Mouse (Mus musculus) heart, postnatal 36 days (tissue): ENCODE measurements around the gene Itgb7. TPM values are rescaled to one million over a fixed set of nuclear protein-coding genes. Genes with fewer than 3 reads are reported as not detected.

ENCODE experiments used
- DNase-seq, 2 experiments: peaks; one replicate each; pipeline ENCODE4 v3.0.0; 2021 to 2022
- intact Hi-C: fragments of 180-260 bp; cut with DNase I; formaldehyde crosslinking; loops from one replicate; pipeline ENCODE4 v1.15.1; 2025
- total RNA-seq, 2 experiments: library from RNA; stranded (reverse); gene quantifications; 2 replicates each; pipeline ENCODE4 v1.2.3; 2021

Gene Itgb7
- total RNA-seq, 2 experiments from 2014 or later: 1.6 to 1.8 TPM

GRCm38 (mm10) chr15:102169064-102169463 is 62.7 kb downstream of the Itgb7 start:
- intact Hi-C loops: no loop called here
- no peak for DNase-seq

DNA sequence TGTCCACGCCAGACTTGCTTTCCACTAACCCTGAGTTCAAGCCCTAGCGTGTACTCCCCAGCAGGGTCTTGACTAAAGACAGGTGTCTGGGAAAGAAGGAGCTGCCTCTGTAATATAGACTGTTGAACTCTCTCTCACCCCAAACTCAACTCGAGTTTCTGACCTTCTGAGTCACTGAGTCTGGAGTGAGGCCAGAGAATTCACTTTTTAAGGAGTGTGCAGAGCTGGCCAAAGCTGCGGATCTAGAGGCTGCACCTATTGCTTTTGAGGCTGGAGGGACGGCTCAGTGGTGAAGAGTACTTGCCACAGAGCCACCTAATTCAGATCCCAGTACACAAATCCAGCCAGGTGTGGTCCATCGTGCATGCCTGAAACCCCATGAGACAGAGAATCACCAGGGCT is 64.1 kb downstream of the Itgb7 start:
- intact Hi-C loops: no loop called here
- DNase-seq: no peak

Other genes with a start within 250 kb of the Itgb7 start
- 1 to 10 TPM; 1.4 to 2.5 TPM for gene Krt8, start 227.5 kb downstream of the Itgb7 start, total RNA-seq
- 1 to 10 TPM; 2.5 to 5.1 TPM for gene Krt18, start 203.8 kb downstream of the Itgb7 start, total RNA-seq
- gene Eif4b, start 158.2 kb downstream of the Itgb7 start, total RNA-seq: 100 to 1,000 TPM; 149 to 165 TPM
- gene Tns2, start 131.5 kb downstream of the Itgb7 start, total RNA-seq: 100 to 1,000 TPM; 128 to 129 TPM
- gene Spryd3, start 95.7 kb downstream of the Itgb7 start, total RNA-seq: 10 to 100 TPM; 14.8 to 14.9 TPM
- gene Igfbp6, start 87.6 kb downstream of the Itgb7 start, total RNA-seq: 10 to 100 TPM; 31.4 to 40.9 TPM
- not detected for gene Soat2, start 81.4 kb downstream of the Itgb7 start, total RNA-seq
- gene Zfp740, start 28.7 kb downstream of the Itgb7 start, total RNA-seq: 10 to 100 TPM; 32.2 to 35.9 TPM
- 10 to 100 TPM; 15.8 to 16.2 TPM for gene Csad, start 27.2 kb downstream of the Itgb7 start, total RNA-seq
- gene Rarg, start 25.6 kb upstream of the Itgb7 start, total RNA-seq: 10 to 100 TPM; 20.0 to 21.9 TPM
- gene Gm9918, start 38.6 kb upstream of the Itgb7 start, total RNA-seq: not detected
- gene Mfsd5, start 47.5 kb upstream of the Itgb7 start, total RNA-seq: 10 to 100 TPM; 18.1 to 19.4 TPM
- 1 to 10 TPM; 1.0 to 2.1 TPM for gene Espl1, start 64.3 kb upstream of the Itgb7 start, total RNA-seq
- gene Pfdn5, start 94.2 kb upstream of the Itgb7 start, total RNA-seq: 100 to 1,000 TPM; 308 to 311 TPM
- 10 to 100 TPM; 17.7 to 22.7 TPM for gene Myg1, start 99.8 kb upstream of the Itgb7 start, total RNA-seq
- 10 to 100 TPM; 12.5 to 12.8 TPM for gene Aaas, start 118.8 kb upstream of the Itgb7 start, total RNA-seq
- gene Sp7, start 135.2 kb upstream of the Itgb7 start, total RNA-seq: not detected
- 10 to 100 TPM; 45.7 to 49.1 TPM for gene Sp1, start 174.2 kb upstream of the Itgb7 start, total RNA-seq
- under 1 TPM; 0.16 to 0.78 TPM for gene Amhr2, start 213.4 kb upstream of the Itgb7 start, total RNA-seq
- gene Prr13, start 227.1 kb upstream of the Itgb7 start, total RNA-seq: 10 to 100 TPM; 19.4 to 26.1 TPM
- gene Pcbp2, start 238.6 kb upstream of the Itgb7 start, total RNA-seq: 100 to 1,000 TPM; 482 to 500 TPM